Mouse (Mus musculus): ENCODE measurements around the gene Topors. TPM values are rescaled to one million over a fixed set of nuclear protein-coding genes. Genes with fewer than 3 reads are reported as not detected.

The Topors gene
- polyA plus RNA-seq, 1 experiment: 13.8 TPM

DNA sequence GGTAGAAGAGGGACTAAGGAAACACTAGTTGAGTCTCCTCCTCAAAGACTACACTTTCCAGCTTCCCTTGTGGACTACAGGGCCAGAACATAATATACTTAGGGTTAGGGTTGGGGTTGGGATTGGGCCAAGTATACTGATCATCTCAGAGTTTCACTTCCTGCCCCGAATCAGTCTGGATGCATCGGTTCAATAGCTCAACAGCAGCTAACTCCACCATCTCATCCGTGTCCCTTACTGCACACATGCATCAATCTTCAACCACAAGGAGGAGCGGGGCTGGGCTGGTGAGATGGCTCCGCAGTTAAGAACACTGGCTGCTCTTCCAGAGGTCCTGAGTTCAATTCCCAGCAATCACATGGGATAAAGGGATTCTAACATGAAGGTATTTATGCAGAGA, 18.7 kb downstream of the Topors start:
- DNase-seq (ENCODE audit: low spot score): no peak

DNA sequence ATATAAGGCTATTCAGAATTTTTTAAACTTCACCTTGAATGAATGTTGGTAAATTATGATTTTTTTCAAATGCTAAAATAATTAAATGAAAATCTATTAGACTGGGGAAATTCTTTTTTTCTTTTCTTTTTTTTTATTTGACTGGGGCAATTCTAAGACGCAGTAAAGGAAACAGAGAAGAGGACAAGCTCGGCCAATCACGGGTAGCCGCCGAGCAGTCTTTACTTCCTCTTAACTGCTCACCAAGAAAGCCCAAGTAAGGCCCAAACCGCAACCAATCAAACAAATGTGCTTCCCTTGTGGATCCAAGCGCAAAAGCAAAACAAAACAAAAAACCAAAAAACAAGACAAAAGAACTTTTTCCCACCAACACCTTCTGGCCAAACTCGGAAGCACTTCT, 25.6 kb downstream of the Topors start:
- no peak for DNase-seq (ENCODE audit: low spot score)

DNA sequence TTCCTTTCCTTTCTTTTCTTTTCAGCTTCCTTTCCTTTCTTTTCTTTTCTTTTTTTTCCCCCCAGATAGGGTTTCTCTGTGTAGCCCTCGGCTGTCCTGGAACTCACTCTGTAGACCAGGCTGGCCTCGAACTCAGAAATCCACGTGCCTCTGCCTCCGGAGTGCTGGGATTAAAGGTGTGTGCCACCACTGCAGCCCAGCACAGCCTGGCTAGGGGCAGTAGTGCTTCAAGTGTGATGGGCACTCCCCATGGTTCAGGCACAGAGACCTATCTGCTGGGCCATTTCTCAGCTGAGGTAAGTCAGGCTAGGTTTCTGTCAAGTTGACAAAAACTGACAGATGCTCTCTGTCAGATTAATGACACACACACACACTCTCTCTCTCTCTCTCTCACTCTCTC, 26.6 kb downstream of the Topors start:
- DNase-seq (ENCODE audit: low spot score): no peak

DNA sequence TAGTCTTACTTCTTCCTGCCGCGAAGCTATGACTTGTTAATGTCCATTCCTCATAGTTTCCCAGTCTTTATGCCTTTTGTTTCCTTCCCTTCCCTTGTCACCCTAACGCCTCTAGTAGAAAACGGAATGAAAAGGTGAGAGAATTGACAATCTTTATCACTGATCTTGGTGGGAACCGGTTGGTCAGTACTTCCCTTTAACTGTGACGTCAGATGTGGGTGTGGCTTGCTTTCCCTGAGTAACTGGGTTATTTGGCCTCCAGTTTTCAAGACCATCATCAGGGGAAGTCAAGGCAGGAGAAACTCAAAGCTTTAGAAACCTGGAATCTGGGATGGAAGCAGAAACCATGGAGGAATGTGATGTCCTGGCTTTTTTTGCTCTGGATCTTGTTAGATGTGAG, 27.7 kb downstream of the Topors start:
- DNase-seq (ENCODE audit: low spot score): no peak

DNA sequence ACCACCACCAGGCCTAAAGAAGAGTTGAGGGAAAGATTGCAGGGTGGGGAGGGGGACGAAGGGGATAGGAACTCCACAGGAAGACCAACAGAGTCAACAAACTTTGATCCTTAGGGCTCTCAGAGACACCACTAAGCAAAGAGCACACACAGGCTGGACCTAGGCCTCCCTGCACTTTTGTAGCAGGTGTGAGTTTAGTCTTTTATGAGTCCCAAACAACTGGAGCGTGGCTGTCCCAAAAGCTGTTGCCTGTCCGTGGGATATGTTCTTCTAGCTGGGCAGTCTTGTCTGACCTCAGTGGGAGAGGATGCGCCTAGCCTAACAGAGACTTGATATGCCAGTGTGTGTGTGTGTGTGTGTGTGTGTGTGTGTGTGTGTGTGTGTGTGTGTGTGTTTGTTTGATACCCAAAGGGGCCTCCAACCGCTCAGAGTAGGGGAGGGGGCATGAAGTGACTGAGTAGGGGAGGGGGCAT, 29.3 kb downstream of the Topors start:
- no peak for DNase-seq (ENCODE audit: low spot score)

DNA sequence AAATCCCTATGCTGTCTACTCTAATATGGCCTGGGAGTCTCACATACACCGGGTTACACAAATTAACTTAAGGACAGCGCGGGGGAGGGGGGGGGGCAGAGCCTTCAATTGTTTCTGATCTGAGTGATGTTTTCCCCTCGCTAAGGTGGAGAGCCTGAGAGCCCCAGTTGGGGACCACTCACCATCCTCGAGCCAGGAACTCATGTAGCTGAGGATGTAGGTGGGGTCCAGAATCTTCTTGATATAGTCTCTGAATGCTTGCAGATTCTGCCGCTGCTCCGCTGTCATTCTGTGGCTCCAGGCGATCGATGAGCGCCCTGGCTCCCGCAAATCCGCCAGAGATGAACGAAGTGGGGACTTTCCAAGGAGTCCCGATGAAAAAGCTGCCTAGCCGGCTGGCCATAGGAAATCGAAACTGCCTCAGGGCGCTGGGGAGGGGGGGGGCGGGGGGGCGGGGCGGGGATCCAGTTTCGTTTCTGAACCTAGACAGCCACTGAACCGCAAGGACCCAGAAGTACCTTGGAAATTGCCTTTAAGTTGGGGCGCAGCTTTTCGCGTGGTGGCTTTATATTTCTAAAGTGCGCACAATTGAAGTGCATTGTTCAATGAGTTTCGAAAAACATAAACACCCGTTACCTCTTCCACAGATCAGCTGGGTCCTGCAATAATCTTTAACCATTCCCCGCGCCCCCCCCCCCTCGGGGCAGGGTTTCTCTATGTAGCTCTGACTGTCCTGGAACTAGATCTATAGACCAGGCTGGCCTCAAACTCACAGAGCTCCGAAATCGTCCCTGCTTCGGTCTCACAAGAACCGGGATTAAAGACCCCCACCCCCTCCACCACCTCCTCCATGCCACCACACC, 30.0 kb downstream of the Topors start, which contains the start of gene Ddx58:
TSS of gene Ddx58 (minus strand) at position 420 of the 863 bp plus-strand sequence.
- DNase-seq (ENCODE audit: low spot score): peak; percentile 30

DNA sequence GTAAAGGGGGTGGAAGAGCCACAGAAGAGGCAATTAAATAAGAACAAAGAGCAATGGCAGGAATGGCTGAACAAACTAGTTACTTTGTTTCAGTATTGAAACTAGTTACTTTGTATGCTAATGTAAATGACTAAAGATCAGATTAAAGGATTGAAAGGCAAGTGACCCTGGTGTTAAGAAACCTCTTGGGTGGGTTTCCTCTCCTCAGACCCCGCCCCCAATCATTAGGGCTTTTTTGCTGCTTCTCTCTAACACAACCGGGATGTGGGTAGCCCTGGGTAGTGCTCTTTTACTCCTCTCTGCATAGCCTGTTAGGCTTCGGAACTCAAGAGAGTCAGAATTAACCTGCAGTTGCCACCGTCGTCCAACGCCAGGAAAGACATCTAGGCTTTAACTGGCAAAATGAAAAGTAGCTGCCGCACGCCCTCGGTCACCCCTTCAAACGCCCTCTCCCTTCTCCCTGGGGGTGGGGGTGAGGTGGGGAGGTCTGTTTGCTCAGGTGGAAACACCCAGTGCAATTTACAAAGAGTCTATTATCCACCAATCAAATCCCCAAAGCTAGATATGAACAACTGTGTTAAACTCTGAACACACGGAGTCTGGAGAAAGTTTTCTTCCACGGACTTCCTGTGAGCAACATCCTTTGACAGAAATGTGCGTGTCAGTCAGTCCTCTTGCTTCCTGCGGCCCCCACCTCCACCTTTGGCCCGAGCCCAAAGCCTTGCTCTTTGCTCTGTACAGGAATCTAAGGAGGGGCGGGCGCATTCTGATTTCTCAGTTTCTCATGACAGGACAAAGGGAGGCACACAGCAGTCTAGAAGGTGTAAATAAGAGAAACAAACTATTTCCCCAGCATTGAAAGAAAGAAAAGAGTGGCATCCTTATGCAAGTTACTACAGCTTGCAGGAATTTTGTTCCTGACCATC, 30.9 kb downstream of the Topors start:
- DNase-seq (ENCODE audit: low spot score): no peak

DNA sequence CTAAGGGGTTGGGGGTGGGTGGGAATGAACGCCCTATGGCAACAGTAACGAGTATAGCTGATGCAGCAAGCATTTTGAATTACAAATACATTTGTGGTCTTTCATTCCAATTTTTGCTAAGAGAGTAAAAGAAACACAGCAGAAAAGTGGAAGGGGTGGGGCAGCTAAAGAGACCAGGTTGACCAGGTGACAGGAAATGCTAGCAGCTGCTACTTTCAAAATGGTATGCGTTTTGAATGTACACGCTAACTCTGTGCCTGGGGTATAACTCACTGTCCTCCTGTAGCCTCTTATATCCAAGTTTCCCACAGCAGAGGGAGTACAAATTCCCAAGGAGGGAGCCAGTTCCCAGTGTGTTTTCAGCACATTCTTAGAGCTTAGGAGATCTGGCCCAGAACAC, 32.8 kb downstream of the Topors start:
- DNase-seq (ENCODE audit: low spot score): no peak

DNA sequence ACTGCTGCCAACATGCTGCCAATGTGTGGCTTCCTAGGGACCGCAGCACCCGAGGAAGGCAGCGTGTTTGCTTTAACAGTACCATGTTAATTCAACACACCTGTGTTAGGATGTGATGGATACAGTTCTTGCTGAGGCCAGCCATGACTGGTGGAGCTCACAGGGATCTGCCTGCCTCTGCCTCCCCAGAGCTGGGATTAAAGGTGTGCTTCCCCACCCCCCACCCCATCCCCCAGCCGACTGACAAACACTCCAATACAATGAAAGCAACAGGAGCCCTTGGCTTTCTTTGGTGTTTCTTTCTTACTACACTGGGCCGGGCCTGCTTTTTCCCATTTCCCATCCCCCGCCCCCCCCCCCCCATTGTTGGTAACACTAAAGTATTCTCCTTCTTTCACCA, 35.4 kb downstream of the Topors start:
- no peak for DNase-seq (ENCODE audit: low spot score)

DNA sequence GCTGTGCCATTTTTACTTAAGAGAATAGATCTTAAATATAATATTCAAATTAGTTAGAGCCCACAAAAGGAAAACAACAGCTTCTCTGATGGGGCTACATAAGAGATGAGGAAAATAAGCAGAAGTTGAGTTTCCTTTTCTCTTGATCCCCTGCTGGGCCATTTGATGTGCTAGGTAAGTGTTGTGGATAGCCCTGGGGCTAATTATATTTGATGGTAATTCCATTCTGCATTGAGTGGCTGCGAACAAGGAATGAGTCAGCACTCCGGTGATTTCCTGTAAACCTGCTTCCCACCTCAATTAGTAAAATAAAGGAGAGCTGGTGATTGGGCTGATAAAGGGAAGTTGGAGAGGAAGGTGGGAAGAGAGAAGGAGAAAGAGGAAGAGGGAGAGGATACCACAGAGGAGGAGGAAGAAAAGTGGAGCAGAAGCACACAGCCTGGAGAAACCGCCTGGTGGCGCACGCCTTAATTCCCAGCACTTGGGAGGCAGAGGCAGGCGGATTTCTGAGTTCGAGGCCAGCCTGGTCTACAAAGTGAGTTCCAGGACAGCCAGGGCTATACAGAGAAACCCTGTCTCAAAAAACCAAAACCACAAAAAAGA, 36.5 kb downstream of the Topors start:
- DNase-seq (ENCODE audit: low spot score): no peak

DNA sequence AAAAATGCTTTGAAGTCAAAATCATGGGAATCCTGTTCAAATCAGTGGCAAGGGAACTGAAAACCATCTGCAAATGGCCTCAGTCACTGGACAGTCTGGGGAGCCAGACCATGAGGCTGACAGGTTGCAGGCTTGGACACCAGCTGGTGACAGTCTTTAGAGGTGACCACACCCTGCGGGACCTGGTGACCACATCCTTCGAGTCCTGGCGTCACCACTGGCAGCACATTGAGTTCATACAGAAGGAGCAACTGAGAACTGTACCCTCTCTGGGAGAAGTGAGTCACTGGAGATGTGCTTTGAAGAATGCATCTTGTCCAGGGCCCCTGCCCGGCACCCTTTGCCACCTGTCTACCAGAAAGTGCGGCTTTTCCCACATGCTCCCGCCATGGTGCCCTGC, 39.9 kb downstream of the Topors start:
- no peak for DNase-seq (ENCODE audit: low spot score)

DNA sequence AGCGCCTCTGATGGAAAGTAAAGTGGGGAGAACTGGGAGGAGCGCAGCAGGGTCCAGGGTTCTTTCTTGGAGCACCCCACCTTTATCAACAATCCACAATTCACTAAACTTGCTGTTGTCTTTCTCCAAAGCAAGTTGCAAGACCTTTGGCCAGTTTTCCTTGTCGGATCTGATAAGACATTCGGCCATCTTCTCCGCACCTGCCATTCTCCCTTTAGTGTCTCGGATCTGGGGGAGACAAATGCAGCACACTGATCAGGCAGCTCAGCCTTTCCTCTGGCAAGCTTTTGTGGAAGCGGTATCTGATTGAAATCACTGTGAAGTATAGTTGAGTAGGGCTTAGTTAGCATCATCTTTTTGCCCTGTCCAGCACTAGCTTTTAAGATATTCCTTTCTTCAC, 41.8 kb downstream of the Topors start:
- DNase-seq (ENCODE audit: low spot score): no peak

DNA sequence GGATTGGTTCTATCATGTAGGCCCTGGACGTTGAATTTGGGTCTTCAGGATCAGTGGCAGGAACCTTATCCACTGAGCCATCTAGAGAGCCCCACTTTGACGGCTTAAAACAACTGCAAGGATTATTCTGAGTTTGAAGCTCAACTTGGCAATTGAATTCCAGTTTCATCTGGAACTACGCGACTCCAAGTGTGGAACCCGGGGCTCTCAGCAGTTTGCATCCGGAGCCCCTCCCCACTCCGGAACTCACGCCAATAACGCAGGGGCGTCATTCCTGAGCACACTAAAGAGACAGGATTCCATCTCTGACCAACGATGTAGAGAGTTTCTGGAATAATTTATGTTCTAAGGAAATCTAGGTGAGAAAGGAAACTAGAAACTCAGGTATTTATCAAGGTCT, 42.5 kb downstream of the Topors start:
- DNase-seq (ENCODE audit: low spot score): no peak

DNA sequence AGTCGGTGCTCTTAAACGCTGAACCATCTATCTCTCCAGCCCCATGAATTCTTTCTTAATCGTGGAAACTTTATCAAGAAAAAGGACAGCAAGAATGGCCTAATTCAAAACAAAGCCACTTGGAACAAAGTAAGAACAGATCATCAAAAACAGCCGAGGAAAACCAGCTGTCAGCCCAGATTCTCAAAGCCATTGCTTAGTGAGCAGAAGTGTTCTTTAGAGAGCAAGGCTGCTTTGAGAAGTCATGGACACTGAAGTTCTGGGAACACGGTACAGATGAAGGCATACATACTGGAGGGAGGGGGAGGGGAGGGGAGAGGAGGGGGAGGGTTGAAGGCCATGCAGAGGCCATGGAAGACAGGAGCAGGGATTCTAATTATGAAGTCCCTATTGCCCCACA, 43.6 kb downstream of the Topors start:
- DNase-seq (ENCODE audit: low spot score): no peak

DNA sequence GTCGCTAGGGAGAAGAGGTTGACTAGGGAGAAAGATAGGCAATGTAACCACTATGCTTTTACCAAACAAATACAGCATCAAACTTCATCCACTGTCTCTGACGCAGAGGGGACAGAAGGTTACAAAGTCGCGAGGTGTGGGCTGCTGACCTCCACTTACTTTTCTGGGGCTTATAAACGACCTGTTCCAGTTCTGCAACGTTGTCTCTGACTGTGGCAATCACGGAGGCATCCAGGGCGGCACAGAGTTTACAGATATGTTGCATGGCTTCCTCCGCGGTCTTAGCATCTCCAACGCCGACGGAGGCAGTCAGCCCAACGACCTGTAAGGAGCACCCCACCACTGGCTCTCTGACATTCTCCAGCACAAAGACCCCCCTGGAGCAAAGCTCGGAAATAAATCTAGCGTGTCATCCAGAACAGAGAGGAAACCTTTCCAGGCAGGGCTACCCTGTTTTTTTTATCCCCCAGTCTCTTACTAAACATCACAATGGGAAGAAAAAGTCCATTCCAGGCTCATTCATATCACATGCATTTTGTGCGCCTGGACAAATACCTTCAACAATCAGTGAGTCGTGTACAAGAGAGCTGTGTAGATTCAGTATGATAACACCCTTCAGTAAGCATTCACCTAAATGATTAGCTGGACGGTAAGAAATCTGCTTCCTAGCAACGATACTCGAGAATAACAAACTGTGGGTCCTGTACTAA, 47.6 kb downstream of the Topors start:
- DNase-seq (ENCODE audit: low spot score): no peak

DNA sequence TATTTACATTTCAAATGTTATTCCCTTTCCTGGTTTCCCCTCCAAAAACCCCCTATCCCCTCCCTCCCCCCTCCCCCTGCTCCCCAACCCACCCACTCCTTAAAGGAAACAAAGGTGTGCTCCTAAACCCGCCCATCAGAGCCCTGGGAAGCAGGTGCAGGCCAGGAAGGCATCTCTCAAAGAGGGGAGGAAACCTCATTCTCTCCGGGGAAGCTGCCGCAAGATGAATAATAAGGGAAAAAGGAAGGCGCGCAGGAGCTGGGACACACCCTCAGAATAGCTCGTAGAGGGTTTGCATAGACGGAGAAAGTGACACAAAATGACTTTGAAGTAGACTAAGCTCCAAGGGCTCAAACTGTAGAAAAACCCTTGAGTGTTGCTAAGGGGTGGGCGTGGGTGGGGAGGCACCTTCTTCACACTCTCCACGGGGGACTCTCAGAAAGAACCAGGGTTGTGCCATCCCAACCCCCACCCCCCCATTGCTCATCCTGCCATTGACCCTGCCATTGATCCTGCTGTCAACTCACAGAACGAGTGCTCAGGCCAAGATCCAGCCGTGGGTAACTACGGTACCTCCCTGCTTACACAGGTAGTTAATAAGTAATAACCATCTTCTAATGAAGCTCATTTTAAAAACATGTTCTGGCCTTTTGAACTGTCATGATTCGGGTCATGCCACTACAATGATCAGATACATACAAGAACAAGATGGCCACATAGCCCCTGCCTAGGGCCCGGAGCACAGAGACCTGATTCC, 48.5 kb downstream of the Topors start:
- no peak for DNase-seq (ENCODE audit: low spot score)

DNA sequence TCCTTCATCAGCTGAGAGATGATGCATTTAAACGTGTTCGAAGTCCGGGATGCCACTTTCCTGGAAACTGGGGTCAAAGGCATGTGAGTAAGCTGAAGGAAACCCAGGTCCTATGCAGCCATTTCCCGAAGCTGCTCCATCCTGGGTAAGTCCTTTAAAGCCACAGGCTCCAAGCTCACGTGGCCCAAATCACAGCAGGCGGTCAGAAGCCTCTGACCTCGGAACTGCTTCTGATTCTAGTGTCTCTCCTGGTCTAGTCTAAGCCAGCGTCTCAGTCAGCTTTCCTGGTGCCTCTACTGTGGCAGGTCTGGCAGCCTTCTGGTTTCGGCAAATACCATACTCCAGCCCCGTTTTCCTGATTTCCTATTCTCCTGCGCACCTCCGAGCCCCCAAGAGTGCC, 49.2 kb downstream of the Topors start:
- no peak for DNase-seq (ENCODE audit: low spot score)

DNA sequence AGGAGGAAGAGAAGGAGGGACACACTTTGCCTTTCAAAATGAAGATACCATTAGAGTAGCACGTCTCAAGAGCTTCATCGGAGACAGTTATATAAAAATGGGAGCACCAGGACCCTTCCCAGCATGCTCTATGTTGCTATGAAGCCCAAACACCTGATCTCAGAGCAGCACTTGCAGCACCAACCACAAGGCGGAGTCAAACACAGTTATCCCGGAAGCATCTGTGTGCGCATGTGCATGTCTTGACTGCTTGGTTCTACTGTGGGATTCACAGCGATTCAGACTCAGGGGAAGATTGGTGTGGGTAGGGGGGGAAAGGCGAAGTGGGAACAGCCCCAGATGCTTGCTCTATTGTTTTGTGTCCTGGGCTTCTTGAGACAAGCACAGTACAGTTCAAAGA, 51.3 kb downstream of the Topors start:
- DNase-seq (ENCODE audit: low spot score): no peak

DNA sequence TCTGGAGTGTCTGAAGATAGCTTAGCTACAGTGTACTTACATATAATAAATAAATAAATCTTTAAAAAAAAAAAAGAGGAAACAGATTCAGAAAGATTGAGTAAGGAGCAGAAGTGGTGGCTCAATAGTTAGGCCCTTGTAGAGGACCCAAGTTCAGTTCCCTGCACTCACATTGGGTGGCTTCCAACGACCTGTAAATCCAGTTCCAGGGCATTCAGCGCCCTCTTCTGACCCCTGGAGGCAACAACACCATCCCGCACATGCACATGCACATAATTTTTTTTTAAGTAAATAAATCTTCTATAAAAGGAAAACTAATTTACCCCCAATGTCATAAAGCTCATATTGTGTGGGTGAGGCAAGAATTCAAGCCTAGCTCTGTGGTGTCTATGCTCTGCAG, 51.7 kb downstream of the Topors start:
- no peak for DNase-seq (ENCODE audit: low spot score)

DNA sequence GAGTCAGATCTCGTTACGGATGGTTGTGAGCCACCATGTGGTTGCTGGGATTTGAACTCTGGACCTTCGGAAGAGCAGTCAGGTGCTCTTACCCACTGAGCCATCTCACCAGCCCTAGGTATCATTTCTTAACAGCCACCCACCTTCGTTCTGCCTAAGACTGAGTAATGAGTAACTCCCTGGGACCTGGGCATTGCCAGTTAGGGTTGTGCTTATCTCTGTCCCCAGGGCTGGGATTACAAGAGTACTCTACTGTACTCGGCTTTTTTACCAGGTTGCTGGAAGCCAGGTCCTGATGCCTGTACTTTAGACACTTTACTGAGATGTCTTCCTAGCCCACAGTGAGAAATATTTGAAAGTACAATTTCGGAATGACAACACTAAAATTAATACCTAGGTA, 57.5 kb downstream of the Topors start:
- no peak for DNase-seq (ENCODE audit: low spot score)

Measured in urinary bladder, adult 2 months (tissue).